Mouse (Mus musculus) embryonic fibroblast, embryonic 13.5 days (primary cell): ENCODE results near the gene Sptbn4. TPM values are rescaled to one million over a fixed set of nuclear protein-coding genes. Genes with fewer than 3 reads are reported as not detected.

Source experiments
- H3K27ac ChIP-seq: 2 replicates; pipeline ENCODE4 v1.5.1; 2012; ENCODE audit warnings: low read length, control low read depth, inconsistent platforms; ENCODE audit not compliant: insufficient read depth
- H3K4me1 ChIP-seq: 2 replicates; pipeline ENCODE4 v1.6.1; 2011; ENCODE audit warnings: low read length; ENCODE audit not compliant: control insufficient read depth, insufficient read depth
- H3K4me3 ChIP-seq: 2 replicates; pipeline ENCODE4 v1.5.1; 2011; ENCODE audit warnings: mild to moderate bottlenecking, control low read depth, low read length; ENCODE audit not compliant: insufficient read depth
- CTCF ChIP-seq: IDR thresholded peaks from 2 replicates; pipeline ENCODE4 v1.5.1; 2011; ENCODE audit warnings: mild to moderate bottlenecking, control low read depth, low read length, moderate library complexity, borderline replicate concordance; ENCODE audit not compliant: insufficient read depth
- POLR2A ChIP-seq: IDR thresholded peaks from 2 replicates; pipeline ENCODE4 v1.6.1; 2011; ENCODE audit warnings: low read depth, mild to moderate bottlenecking, control low read depth, low read length, moderate library complexity
- polyA plus RNA-seq: library from polyadenylated mRNA; stranded (reverse); fragments of >200 nt; gene quantifications from 2 replicates; pipeline ENCODE4 v1.2.4, GENCODE M21; 2011; ENCODE audit warnings: low read depth; ENCODE audit not compliant: missing spikeins, insufficient read length

Sptbn4 gene
- polyA plus RNA-seq, 1 experiment: 0.51 TPM

- no peak for TF ChIP-seq POLR2A
- TF ChIP-seq CTCF: no peak
- Histone ChIP-seq H3K4me1 (no peaks in the 10 kb centered on the region), H3K27ac (no peak overlapping the region), H3K4me3 (no peak overlapping the region)
Observed at GRCm38 (mm10) chr7:27367976-27368375, 79.5 kb downstream of the Sptbn4 start.

GRCm38 (mm10) chr7:27366082-27366844 lies 81.2 kb downstream of the Sptbn4 start:
- Histone ChIP-seq H3K27ac (no peak overlapping the region), H3K4me1 (no peaks in the 10 kb centered on the region), H3K4me3 (no peak overlapping the region)
- TF ChIP-seq POLR2A: no peak
- TF ChIP-seq CTCF: no peak

GRCm38 (mm10) chr7:27364379-27364778 lies 83.1 kb downstream of the Sptbn4 start:
- Histone ChIP-seq H3K27ac (no peak overlapping the region), H3K4me1 (no peaks in the 10 kb centered on the region), H3K4me3 (no peak overlapping the region)
- TF ChIP-seq POLR2A (no peak), CTCF (no peak)

GRCm38 (mm10) chr7:27361283-27361946 lies 86.1 kb downstream of the Sptbn4 start:
- Histone ChIP-seq H3K27ac (no peak overlapping the region), H3K4me3 (peak overlapping the region; percentile 46)
- TF ChIP-seq CTCF (no peak), POLR2A (peak; percentile 77)

GRCm38 (mm10) chr7:27360749-27361148 lies 86.7 kb downstream of the Sptbn4 start:
- Histone ChIP-seq H3K4me3 (no peak overlapping the region; the same call in 1 of the 2 replicates), H3K27ac (no peak overlapping the region), H3K4me1 (no peaks in the 10 kb centered on the region)
- TF ChIP-seq POLR2A (no peak), CTCF (no peak)

More at GRCm38 (mm10) chr7:27361283-27361946, 86.1 kb downstream of the Sptbn4 start:
- no peaks in the 10 kb centered on the region for H3K4me1 ChIP-seq

GRCm38 (mm10) chr7:27359706-27360358 lies 87.7 kb downstream of the Sptbn4 start:
- H3K4me1 ChIP-seq: no peaks in the 10 kb centered on the region
- no peak for TF ChIP-seq CTCF
- no peak overlapping the region for H3K27ac ChIP-seq
- H3K4me3 ChIP-seq: no peak overlapping the region

- H3K4me3 ChIP-seq: no peak overlapping the region
- H3K4me1 ChIP-seq: no peaks in the 10 kb centered on the region
- no peak overlapping the region for H3K27ac ChIP-seq
- TF ChIP-seq CTCF: no peak
- no peak for TF ChIP-seq POLR2A
Observed at GRCm38 (mm10) chr7:27359162-27359561, 88.3 kb downstream of the Sptbn4 start.

- Histone ChIP-seq H3K27ac (peak overlapping the region; percentile 64), H3K4me3 (no peak overlapping the region), H3K4me1 (no peaks in the 10 kb centered on the region)
- TF ChIP-seq POLR2A (no peak; the same call in 1 of the 2 replicates), CTCF (no peak)
Observed at GRCm38 (mm10) chr7:27357595-27357978, 89.9 kb downstream of the Sptbn4 start.

GRCm38 (mm10) chr7:27356861-27357594 lies 90.5 kb downstream of the Sptbn4 start, which contains the start of gene Gm20479:
TSS of gene Gm20479 (minus strand) at chr7:27357419.
- Histone ChIP-seq H3K27ac (peak within 1 kb of the TSS; percentile 64), H3K4me1 (no peaks in the 10 kb centered on the region), H3K4me3 (peak within 1 kb of the TSS; percentile 91)
- TF ChIP-seq POLR2A (peak; percentile 77), CTCF (no peak)
